Mouse (Mus musculus): Measurements from ENCODE around the gene Fau. TPM values are rescaled to one million over a fixed set of nuclear protein-coding genes. Genes with fewer than 3 reads are reported as not detected.

The Fau gene
- polyA plus RNA-seq, 1 experiment, result 701 TPM

Other genes starting within 250 kb of the Fau start
- 6.6 and 7.0 TPM in 2 replicates for gene Frmd8, start 182.6 kb upstream of the Fau start, polyA plus RNA-seq (2012; ENCODE audit: insufficient read depth, insufficient read length, missing spikeins)
- 2.3 and 2.4 TPM in 2 replicates for gene Slc25a45, start 180.0 kb upstream of the Fau start, polyA plus RNA-seq (2012; ENCODE audit: insufficient read depth, insufficient read length, missing spikeins)
- gene Tigd3, start 163.7 kb upstream of the Fau start, polyA plus RNA-seq (2012; ENCODE audit: insufficient read depth, insufficient read length, missing spikeins), result not detected in 2 replicates
- gene Dpf2, start 144.8 kb upstream of the Fau start, polyA plus RNA-seq (2012; ENCODE audit: insufficient read depth, insufficient read length, missing spikeins), result 22.6 and 36.6 TPM in 2 replicates
- gene Cdc42ep2, start 133.0 kb upstream of the Fau start, polyA plus RNA-seq (2012; ENCODE audit: insufficient read depth, insufficient read length, missing spikeins), result 4.0 and 5.4 TPM in 2 replicates
- gene Pola2, start 93.6 kb upstream of the Fau start, polyA plus RNA-seq (2012; ENCODE audit: insufficient read depth, insufficient read length, missing spikeins), result 6.5 and 7.0 TPM in 2 replicates
- gene Slc22a20, start 71.7 kb upstream of the Fau start, polyA plus RNA-seq (2012; ENCODE audit: insufficient read depth, insufficient read length, missing spikeins), result not detected in 2 replicates
- 14.2 and 15.9 TPM in 2 replicates for gene Capn1, start 41.9 kb upstream of the Fau start, polyA plus RNA-seq (2012; ENCODE audit: insufficient read depth, insufficient read length, missing spikeins)
- gene Syvn1, start 11.3 kb upstream of the Fau start, polyA plus RNA-seq (2012; ENCODE audit: insufficient read depth, insufficient read length, missing spikeins), result 14.8 and 17.4 TPM in 2 replicates
- gene Mrpl49, start 59 bp upstream of the Fau start, polyA plus RNA-seq (2012; ENCODE audit: insufficient read depth, insufficient read length, missing spikeins), result 53.6 and 56.4 TPM in 2 replicates
- 9.8 and 11.3 TPM in 2 replicates for gene Znhit2, start 3.3 kb downstream of the Fau start, polyA plus RNA-seq (2012; ENCODE audit: insufficient read depth, insufficient read length, missing spikeins)
- 7.3 and 15.5 TPM in 2 replicates for gene Tm7sf2, start 10.5 kb downstream of the Fau start, polyA plus RNA-seq (2012; ENCODE audit: insufficient read depth, insufficient read length, missing spikeins)
- gene Vps51, start 19.4 kb downstream of the Fau start, polyA plus RNA-seq (2012; ENCODE audit: insufficient read depth, insufficient read length, missing spikeins), result 25.0 and 25.8 TPM in 2 replicates
- gene Tmem262, start 22.2 kb downstream of the Fau start, polyA plus RNA-seq (2012; ENCODE audit: insufficient read depth, insufficient read length, missing spikeins), result not detected in 2 replicates
- not detected in 2 replicates for gene Gm28374, start 24.4 kb downstream of the Fau start, polyA plus RNA-seq (2012; ENCODE audit: insufficient read depth, insufficient read length, missing spikeins)
- 14.0 and 20.5 TPM in 2 replicates for gene Zfpl1, start 27.1 kb downstream of the Fau start, polyA plus RNA-seq (2012; ENCODE audit: insufficient read depth, insufficient read length, missing spikeins)
- gene Cdca5, start 27.1 kb downstream of the Fau start, polyA plus RNA-seq (2012; ENCODE audit: insufficient read depth, insufficient read length, missing spikeins), result not detected in 2 replicates
- gene AC131692.1, start 36.6 kb downstream of the Fau start, polyA plus RNA-seq (2012; ENCODE audit: insufficient read depth, insufficient read length, missing spikeins), result not detected in 2 replicates
- not detected in 2 replicates for gene Naaladl1, start 47.9 kb downstream of the Fau start, polyA plus RNA-seq (2012; ENCODE audit: insufficient read depth, insufficient read length, missing spikeins)
- gene Sac3d1, start 60.8 kb downstream of the Fau start, polyA plus RNA-seq (2012; ENCODE audit: insufficient read depth, insufficient read length, missing spikeins), result 5.7 and 6.8 TPM in 2 replicates
- gene Snx15, start 70.5 kb downstream of the Fau start, polyA plus RNA-seq (2012; ENCODE audit: insufficient read depth, insufficient read length, missing spikeins), result 13.3 and 13.6 TPM in 2 replicates
- 1.2 TPM in 1 of 2 replicates, not detected in the other for gene Batf2, start 83.1 kb downstream of the Fau start, polyA plus RNA-seq (2012; ENCODE audit: insufficient read depth, insufficient read length, missing spikeins)
- gene Arl2, start 83.7 kb downstream of the Fau start, polyA plus RNA-seq (2012; ENCODE audit: insufficient read depth, insufficient read length, missing spikeins), result 45.8 and 62.3 TPM in 2 replicates
- not detected in 2 replicates for gene Majin, start 126.5 kb downstream of the Fau start, polyA plus RNA-seq (2012; ENCODE audit: insufficient read depth, insufficient read length, missing spikeins)
- not detected in 2 replicates for gene Gpha2, start 168.5 kb downstream of the Fau start, polyA plus RNA-seq (2012; ENCODE audit: insufficient read depth, insufficient read length, missing spikeins)
- 33.0 and 41.3 TPM in 2 replicates for gene Ppp2r5b, start 178.0 kb downstream of the Fau start, polyA plus RNA-seq (2012; ENCODE audit: insufficient read depth, insufficient read length, missing spikeins)
- 9.6 and 9.9 TPM in 2 replicates for gene Atg2a, start 183.8 kb downstream of the Fau start, polyA plus RNA-seq (2012; ENCODE audit: insufficient read depth, insufficient read length, missing spikeins)
- 39.6 and 42.8 TPM in 2 replicates for gene Ehd1, start 218.9 kb downstream of the Fau start, polyA plus RNA-seq (2012; ENCODE audit: insufficient read depth, insufficient read length, missing spikeins)
- gene Cdc42bpg, start 248.6 kb downstream of the Fau start, polyA plus RNA-seq (2012; ENCODE audit: insufficient read depth, insufficient read length, missing spikeins), result 2.5 and 2.8 TPM in 2 replicates